Mouse (Mus musculus): ENCODE measurements around the gene Ly6g5b.

The Ly6g5b gene

DNA sequence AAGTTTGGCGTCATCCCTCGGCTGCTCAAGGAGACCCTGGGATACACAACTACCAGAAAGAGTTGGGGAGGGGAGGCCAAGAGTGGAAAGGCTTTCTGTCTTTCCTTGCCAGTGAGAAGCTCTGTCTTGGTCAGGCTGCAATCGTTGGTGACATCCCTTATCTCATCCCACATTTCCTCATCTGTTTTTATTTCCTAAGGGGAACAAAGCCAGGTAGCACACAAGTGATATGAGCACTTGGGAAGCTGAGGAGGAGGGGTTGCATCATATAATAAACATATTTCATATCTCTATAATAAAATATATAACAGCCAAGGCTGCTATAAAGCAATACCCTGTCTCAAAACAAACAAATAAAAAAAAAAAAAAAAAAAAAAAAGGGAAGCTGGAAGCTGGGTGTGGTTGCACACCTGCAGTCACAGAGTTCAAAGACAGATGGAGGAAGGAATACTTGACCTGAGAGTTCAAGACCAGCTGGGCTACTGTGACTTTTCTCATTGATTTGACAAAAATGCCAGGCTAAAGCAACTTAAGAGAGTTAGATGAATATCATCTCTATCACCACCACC lies 31.2 kb downstream of the Ly6g5b start:
- CTCF ChIA-PET: interaction anchor here in 2 of 4 experiments (0.6 to 1.6 kb wide), 3 partner anchors 13 to 402 kb away, joined by 3 to 6 read pairs (median 3); no protein-coding TSS in a partner anchor
- POLR2A ChIA-PET: interaction anchor here in 3 of 4 experiments (0.7 to 2.1 kb wide), 7 partner anchors 10 to 170 kb away, joined by 3 to 5 read pairs (median 4); partner anchors contain the start of genes Ddx39b (in 1 of the 3) and Msh5 (in 1 of the 3)

DNA sequence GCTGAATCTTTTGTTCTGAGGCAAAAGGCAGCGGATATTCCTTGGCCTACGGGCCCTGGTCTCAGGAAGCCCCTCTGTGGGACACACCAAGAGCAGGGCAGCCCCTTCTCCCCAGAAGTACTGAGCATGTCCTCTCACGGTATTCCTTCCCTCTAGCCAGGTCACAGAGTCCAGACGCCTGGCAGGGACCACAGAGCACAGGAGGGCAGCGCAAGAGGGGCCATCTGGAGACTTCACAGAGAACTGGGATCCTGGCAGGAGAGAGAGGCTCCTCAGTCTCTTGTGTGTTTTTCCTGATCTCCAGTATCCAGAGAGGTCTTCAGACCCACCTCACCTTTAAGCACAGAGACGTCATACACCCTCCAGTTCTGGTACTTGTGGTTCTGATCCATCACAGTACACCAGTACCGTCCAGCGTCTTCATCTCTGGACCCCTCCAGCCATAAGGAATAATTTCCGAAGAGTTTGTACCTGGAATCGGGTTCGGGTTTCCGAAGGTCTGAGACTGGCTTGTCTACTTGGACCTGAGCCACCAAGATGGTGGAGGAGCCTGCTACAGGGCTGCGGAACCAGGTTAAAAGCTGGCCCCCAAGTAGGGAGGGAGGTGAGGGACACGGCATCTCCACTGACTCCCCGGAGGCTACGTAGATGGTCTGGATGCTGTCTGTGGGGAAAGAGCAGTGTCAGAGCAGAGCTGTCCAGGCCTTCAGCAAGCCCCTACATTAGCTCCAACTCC lies 32.2 kb downstream of the Ly6g5b start:
- ChIA-PET CTCF (interaction anchor here in 2 of 4 experiments (0.5 to 1.6 kb wide), 4 partner anchors 14 to 810 kb away, joined by 3 to 6 read pairs (median 4); no protein-coding TSS in a partner anchor), POLR2A (interaction anchor here in 3 of 4 experiments (0.7 to 1.5 kb wide), 5 partner anchors 11 to 158 kb away, joined by 3 to 4 read pairs (median 4); partner anchors contain the start of gene Ddx39b (in 1 of the 3))

DNA sequence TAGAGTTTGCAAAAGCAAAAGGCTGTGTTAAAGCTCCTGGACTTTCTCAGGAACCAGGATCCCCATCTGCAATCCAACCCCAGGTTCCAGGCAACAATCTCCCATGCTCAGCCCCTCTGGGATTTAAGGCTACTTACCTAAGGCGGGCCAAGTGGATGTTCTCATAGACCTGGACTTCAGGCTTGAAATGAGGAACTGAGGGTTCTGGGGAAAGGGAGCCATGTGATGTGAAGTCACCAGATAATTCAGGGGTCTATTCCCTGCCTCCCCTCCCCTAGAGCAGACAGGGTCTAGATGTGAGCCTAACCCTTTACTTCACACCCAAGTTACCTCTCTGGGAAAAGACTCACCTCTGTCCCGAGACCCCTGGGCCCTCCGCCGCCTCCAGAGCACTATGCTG lies 34.5 kb downstream of the Ly6g5b start:
- ChIA-PET POLR2A (interaction anchor here in 2 of 4 experiments (1.2 to 2.1 kb wide), 4 partner anchors 9 to 128 kb away, joined by 4 to 7 read pairs (median 5); partner anchors contain the start of gene Ddah2 (in 1 of the 2)), CTCF (interaction anchor here in 1 of 4 experiments (0.6 to 1.1 kb wide), 3 partner anchors 9 to 164 kb away, joined by 3 to 4 read pairs (median 3); no protein-coding TSS in a partner anchor)

GRCm38 (mm10) chr17:35080248-35080647 lies 35.0 kb downstream of the Ly6g5b start:
- ChIA-PET POLR2A (interaction anchor here in 3 of 4 experiments (0.8 to 2.5 kb wide), 7 partner anchors 9 to 128 kb away, joined by 3 to 10 read pairs (median 5); partner anchors contain the start of gene Ddah2 (in 2 of the 3)), CTCF (interaction anchor here in 3 of 4 experiments (0.6 to 1.9 kb wide), 6 partner anchors 8 to 174 kb away, joined by 3 to 6 read pairs (median 4); partner anchors contain the start of genes Abhd16a (in 1 of the 3) and Ddah2 (in 1 of the 3))

DNA sequence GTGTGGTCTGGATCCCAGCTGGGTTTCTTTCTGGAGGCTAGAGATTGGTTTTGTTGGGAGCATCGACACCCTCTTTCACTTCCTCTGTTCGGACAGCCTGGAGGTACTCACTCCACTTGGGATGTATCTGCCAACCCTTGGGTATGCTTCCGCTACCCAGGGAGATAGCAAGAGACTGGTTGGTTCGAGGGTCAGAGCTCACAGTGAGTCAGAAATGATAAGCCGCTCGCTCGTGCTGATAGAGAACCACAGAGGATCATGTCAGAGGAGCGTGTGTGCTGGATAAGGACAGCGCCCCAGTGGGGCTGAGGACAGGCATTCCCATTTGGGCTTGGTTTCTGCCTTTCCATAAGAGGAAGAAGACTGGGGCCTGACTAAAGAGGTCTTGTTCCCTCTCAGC lies 35.5 kb downstream of the Ly6g5b start:
- ChIA-PET CTCF (interaction anchor here (0.6 to 1.9 kb wide), 6 partner anchors 9 to 274 kb away, joined by 3 to 6 read pairs (median 6); partner anchors contain the start of genes Abhd16a (in 1 of the 4), Ddah2 (in 1 of the 4) and Msh5 (in 1 of the 4)), POLR2A (interaction anchor here in 3 of 4 experiments (0.6 to 2.5 kb wide), 12 partner anchors 8 to 199 kb away, joined by 3 to 10 read pairs (median 4); partner anchors contain the start of gene Ddah2 (in 2 of the 3))

GRCm38 (mm10) chr17:35077786-35078233 lies 37.4 kb downstream of the Ly6g5b start, which contains the start of gene Ly6g6d:
Ly6g6d (minus strand) TSS chr17:35078065.
- ChIA-PET CTCF (interaction anchor here in 2 of 4 experiments (0.6 to 3.0 kb wide), 4 partner anchors 11 to 431 kb away, joined by 4 to 13 read pairs (median 8); partner anchors contain the start of genes Abhd16a (in 1 of the 2) and Atf6b (in 1 of the 2)), POLR2A (interaction anchor here in 3 of 4 experiments (0.5 to 3.0 kb wide), 32 partner anchors 8 to 127 kb away, joined by 3 to 25 read pairs (median 5); partner anchors contain the start of genes Ddah2 (in 3 of the 3), Ly6g6f (in 3 of the 3), Abhd16a (in 2 of the 3) and Msh5 (in 2 of the 3))

- ChIA-PET CTCF (interaction anchor here in 3 of 4 experiments (0.6 to 3.0 kb wide), 8 partner anchors 11 to 431 kb away, joined by 3 to 13 read pairs (median 4); partner anchors contain the start of genes Abhd16a (in 1 of the 3) and Atf6b (in 1 of the 3)), POLR2A (interaction anchor here in 3 of 4 experiments (0.5 to 3.0 kb wide), 43 partner anchors 8 to 429 kb away, joined by 3 to 25 read pairs (median 4); partner anchors contain the start of genes Ddah2 (in 3 of the 3), Ly6g6f (in 3 of the 3), Abhd16a (in 2 of the 3) and Msh5 (in 2 of the 3))
These were observed 37.9 kb downstream of the Ly6g5b start for GRCm38 (mm10) chr17:35077285-35077684.

DNA sequence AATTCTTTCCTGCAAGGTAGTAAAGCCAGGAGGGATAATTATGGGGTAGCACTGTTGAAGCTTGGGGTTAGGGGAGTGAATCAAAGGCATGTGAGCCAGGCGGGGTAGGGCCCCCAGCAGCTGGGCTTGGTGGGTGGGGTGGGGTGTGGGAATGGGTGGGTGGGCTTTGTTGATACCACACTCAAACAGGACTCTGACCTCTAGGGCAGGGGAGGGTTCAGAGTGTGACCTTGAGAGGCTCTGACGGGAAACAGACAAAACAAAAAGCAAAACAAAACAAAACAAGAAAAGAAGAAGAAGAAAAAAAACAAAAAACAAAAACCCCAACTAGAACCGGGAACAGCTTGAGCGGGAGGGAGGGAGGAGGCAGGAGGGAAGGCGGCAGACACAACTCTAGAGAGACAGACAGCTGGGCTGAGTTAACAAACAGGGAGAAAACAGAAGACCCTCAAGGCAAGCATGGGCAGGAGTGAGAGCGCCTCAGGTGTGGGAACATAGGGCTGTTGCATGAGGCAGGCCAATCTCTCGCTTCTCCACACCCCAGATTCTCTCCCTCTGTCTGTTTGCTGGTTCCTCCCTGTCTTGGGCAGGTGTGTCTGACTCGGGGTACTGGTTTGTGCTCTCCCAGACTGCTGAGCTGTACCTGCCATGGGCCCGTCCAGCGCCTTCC lies 38.6 kb downstream of the Ly6g5b start, which contains the start of gene Ly6g6e:
Gene Ly6g6e, plus strand, starts transcription at position 396 of the 670 bp plus-strand sequence.
- CTCF ChIA-PET: interaction anchor here in 3 of 4 experiments (0.6 to 3.0 kb wide), 7 partner anchors 12 to 156 kb away, joined by 3 to 13 read pairs (median 4); partner anchors contain the start of gene Abhd16a (in 1 of the 3)
- POLR2A ChIA-PET: interaction anchor here in 3 of 4 experiments (0.6 to 3.0 kb wide), 59 partner anchors 9 to 1045 kb away, joined by 3 to 25 read pairs (median 4); partner anchors contain the start of genes Ddah2 (in 3 of the 3), Ly6g6f (in 3 of the 3), Abhd16a (in 2 of the 3) and Ddx39b (in 2 of the 3)

GRCm38 (mm10) chr17:35074097-35074496 lies 41.1 kb downstream of the Ly6g5b start:
- CTCF ChIA-PET: interaction anchor here (0.6 to 1.7 kb wide), 5 partner anchors 10 to 200 kb away, joined by 3 to 6 read pairs (median 3); no protein-coding TSS in a partner anchor
- POLR2A ChIA-PET: interaction anchor here (0.6 to 1.8 kb wide), 20 partner anchors 8 to 138 kb away, joined by 3 to 5 read pairs (median 4); partner anchors contain the start of genes Ddah2 (in 3 of the 4), Gpank1 (in 1 of the 4), Ly6g6c (in 1 of the 4) and Mpig6b (in 1 of the 4)

DNA sequence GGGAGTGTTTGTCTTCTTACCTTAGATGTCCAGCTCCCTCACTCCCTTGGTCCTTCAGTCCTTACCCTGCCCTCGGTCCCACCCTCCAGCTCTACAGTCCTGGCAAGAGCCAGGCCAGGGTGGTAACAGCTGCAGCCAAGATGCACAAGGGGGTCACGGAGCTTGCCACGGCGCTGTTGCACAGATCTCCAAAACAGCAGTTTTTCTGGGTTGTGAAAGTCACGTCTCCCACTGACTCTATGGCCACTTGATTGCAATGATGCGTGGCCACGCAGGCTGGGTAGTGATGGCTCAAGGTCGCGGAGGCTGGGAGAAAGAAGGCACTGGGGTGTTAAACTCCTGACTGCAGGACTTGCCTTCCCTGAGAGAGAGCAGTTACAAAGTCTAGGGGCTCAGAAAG lies 43.8 kb downstream of the Ly6g5b start:
- ChIA-PET CTCF (interaction anchor here in 1 of 4 experiments (0.7 to 1.1 kb wide), 3 partner anchors 9 to 23 kb away, joined by 3 to 4 read pairs (median 3); no protein-coding TSS in a partner anchor), POLR2A (interaction anchor here in 3 of 4 experiments (0.6 to 2.7 kb wide), 13 partner anchors 9 to 172 kb away, joined by 3 to 20 read pairs (median 3); partner anchors contain the start of genes Ddah2 (in 1 of the 3), Msh5 (in 1 of the 3) and Vars (in 1 of the 3))

DNA sequence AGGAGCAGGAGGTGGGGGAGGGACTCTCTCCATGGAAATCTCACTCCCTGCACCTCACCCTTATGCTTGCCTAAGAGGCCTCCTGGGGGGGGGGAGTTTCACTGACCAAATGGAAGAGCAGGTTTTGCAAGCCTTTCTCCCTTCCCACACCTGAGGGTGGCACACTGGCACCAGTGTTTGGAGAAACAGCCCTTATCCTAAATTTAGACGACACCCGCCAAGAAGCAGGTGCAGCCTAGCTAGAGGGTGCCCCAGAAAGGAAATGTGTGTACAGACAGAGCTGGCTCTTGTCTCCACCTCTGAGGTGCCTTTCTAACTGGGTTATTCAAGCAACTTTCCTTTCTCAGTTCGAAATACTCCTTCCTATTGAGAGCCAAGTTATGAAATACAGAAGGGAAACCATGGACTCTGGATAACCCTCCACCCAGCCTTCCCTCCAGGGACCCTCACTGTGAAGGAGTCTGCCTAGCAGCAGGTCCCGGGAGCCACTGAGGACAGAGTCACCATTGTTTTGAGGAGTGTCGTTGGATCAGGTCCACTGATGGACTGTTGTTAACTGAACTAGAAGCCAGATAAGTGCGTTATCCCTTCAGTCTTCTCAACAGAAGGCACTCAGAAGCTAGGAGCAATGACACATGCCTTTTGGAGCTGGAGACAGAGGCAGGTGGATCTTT lies 44.5 kb downstream of the Ly6g5b start:
- CTCF ChIA-PET: interaction anchor here in 2 of 4 experiments (0.7 to 1.1 kb wide), 2 partner anchors 11 to 165 kb away, joined by 3 to 4 read pairs; no protein-coding TSS in a partner anchor
- POLR2A ChIA-PET: interaction anchor here in 3 of 4 experiments (0.6 to 2.7 kb wide), 9 partner anchors 10 to 450 kb away, joined by 3 to 20 read pairs (median 4); partner anchors contain the start of genes Ddah2 (in 1 of the 3) and Vars (in 1 of the 3)

GRCm38 (mm10) chr17:35068213-35068914 lies 46.9 kb downstream of the Ly6g5b start:
- ChIA-PET CTCF (no interaction called here), POLR2A (interaction anchor here in 3 of 4 experiments (0.6 to 2.2 kb wide), 4 partner anchors 9 to 122 kb away, joined by 3 to 5 read pairs (median 3); partner anchors contain the start of gene Ddah2 (in 1 of the 3))

- ChIA-PET POLR2A (interaction anchor here in 3 of 4 experiments (0.8 to 1.4 kb wide), 3 partner anchors 8 to 19 kb away, joined by 3 to 5 read pairs (median 4); partner anchors contain the start of genes Ly6g6e (in 1 of the 3) and Msh5 (in 1 of the 3)), CTCF (interaction anchor here in 1 of 4 experiments (0.6 kb wide), 1 partner anchor 116 kb away, joined by 3 read pairs; no protein-coding TSS in a partner anchor)
These were observed 49.1 kb downstream of the Ly6g5b start, which contains the start of gene Mpig6b for GRCm38 (mm10) chr17:35066084-35066483. Mpig6b (minus strand) TSS chr17:35066184.

All from embryonic stem cell, embryonic (primary cell).